ENCODE assay signal across 18 mouse cellular contexts in genomic region chr13:94646326-94646725, GRCm38 (mm10).
"Had no signal": no experiment of that assay in that cellular context is flagged by ENCODE, and none has a peak within 500 bp of the region (broad histone marks: within the 10 kb centered on the region; RNA-seq: fewer than 3 reads in every experiment).

No protein-coding gene starts in this region.

- H3K9me3 ChIP-seq: limb, embryonic 13.5 days; liver, embryonic 12.5 days; liver, embryonic 15.5 days; lung, embryonic 15.5 days; neural tube, embryonic 12.5 days; neural tube, embryonic 15.5 days had no signal

- H3K4me1 ChIP-seq: liver, embryonic 12.5 days; liver, embryonic 15.5 days; megakaryocyte, embryonic 14.5 days; neural tube, embryonic 12.5 days had no signal

- H3K4me3 ChIP-seq: limb, embryonic 13.5 days; liver, embryonic 12.5 days; liver, embryonic 15.5 days; lung, embryonic 15.5 days; megakaryocyte, embryonic 14.5 days; neural tube, embryonic 12.5 days; neural tube, embryonic 15.5 days had no signal

- H3K36me3 ChIP-seq: limb, embryonic 13.5 days; liver, embryonic 12.5 days; liver, embryonic 15.5 days; lung, embryonic 15.5 days; neural tube, embryonic 12.5 days; neural tube, embryonic 15.5 days had no signal

- DNase-seq: left cerebral cortex, postnatal 4 days; liver; lung, adult 18-20 months; lung, postnatal 10 days; lung, postnatal 36 days; midbrain, embryonic 14.5 days; retina, postnatal 1 day; right cerebral cortex, postnatal 25 days; thymus, postnatal 25 days had no signal

- H3K27me3 ChIP-seq: liver, embryonic 15.5 days had no signal

- H3K27ac ChIP-seq: limb, embryonic 13.5 days; liver, embryonic 12.5 days; liver, embryonic 15.5 days; lung, embryonic 15.5 days; neural tube, embryonic 12.5 days; neural tube, embryonic 15.5 days had no signal

- H3K9ac ChIP-seq: limb, embryonic 13.5 days; liver, embryonic 12.5 days; liver, embryonic 15.5 days; lung, embryonic 15.5 days; neural tube, embryonic 12.5 days; neural tube, embryonic 15.5 days had no signal

- H3K4me2 ChIP-seq: limb, embryonic 13.5 days; liver, embryonic 12.5 days; liver, embryonic 15.5 days; lung, embryonic 15.5 days; midbrain, embryonic 11.5 days; neural tube, embryonic 12.5 days; neural tube, embryonic 15.5 days had no signal

- ATAC-seq: intestine, embryonic 16.5 days; liver, embryonic 12.5 days had no signal
